28 mouse cellular contexts compared by ENCODE assay signal in the genomic region with DNA sequence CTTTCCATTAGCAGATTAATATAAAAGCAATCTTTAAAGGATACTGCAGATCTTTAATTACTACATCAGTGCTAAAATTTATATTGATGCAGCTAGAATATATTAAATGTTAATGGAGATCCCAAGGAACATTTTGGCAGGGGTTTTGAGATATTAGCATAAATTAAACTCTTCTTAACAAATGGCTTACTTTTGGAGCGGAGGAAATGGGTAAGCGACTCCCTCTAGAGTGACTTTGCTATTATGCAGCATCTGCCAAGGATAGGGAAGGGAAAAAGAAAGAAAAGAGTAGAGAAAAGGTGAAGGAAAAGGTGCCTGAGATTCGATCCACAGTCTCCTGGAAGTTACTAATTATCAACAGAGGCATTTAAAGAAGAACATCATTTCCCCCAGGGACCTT.
A peak's percentile ranks its signal among the peaks of the same experiment; 100 is the strongest.
DNase-seq lines count a peak whose midpoint lies in the region; ATAC-seq and TF ChIP-seq lines count a peak whose summit lies in the region.
"Had no signal": no experiment of that assay in that cellular context is flagged by ENCODE, and none has a peak within 500 bp of the region (broad histone marks: within the 10 kb centered on the region; RNA-seq: fewer than 3 reads in every experiment).

No protein-coding gene starts in this region.

- DNase-seq in forebrain, embryonic 11.5 days (ENCODE audit: low spot score), result no peak
- no peak for DNase-seq in kidney, postnatal 0 days (ENCODE audit: low spot score)
- DNase-seq in midbrain, postnatal 0 days (ENCODE audit: low spot score), result peak; percentile 37
- DNase-seq: adrenal gland, postnatal 10 days; adrenal gland, postnatal 36 days; B cell, adult 2 months; cerebellum, adult 11 months; cerebellum, adult 2 months; cerebellum, adult 9-11 months; cerebellum, postnatal 25 days; embryo, embryonic 11 days; gastrocnemius, postnatal 25 days; heart, adult 18-20 months; heart, postnatal 10 days; heart, postnatal 36 days had no signal

- H3K27me3 ChIP-seq in forebrain, embryonic 16.5 days (replicated peaks; ENCODE audit: control insufficient read depth, insufficient read depth, low read length), result no peaks in the 10 kb centered on the region
- H3K27me3 ChIP-seq in forebrain, embryonic 11.5 days (ENCODE audit: control insufficient read depth, insufficient read depth, low read length), result no peaks in the 10 kb centered on the region
- no peaks in the 10 kb centered on the region for H3K27me3 ChIP-seq in kidney, postnatal 0 days (ENCODE audit: insufficient read depth, low read length)
- H3K27me3 ChIP-seq in kidney, embryonic 14.5 days (ENCODE audit: control insufficient read depth, insufficient read depth, low read length), result no peaks in the 10 kb centered on the region
- no peaks in the 10 kb centered on the region for H3K27me3 ChIP-seq in midbrain, postnatal 0 days (ENCODE audit: insufficient read depth, low read length)
- H3K27me3 ChIP-seq in midbrain, embryonic 15.5 days (replicated peaks), result no peaks in the 10 kb centered on the region
- H3K27me3 ChIP-seq: CH12.LX; embryonic facial prominence, embryonic 13.5 days; heart, embryonic 12.5 days; heart, embryonic 15.5 days; Patski had no signal

- no peak overlapping the region for H3K4me2 ChIP-seq in forebrain, embryonic 16.5 days (ENCODE audit: low read length)
- no peak overlapping the region for H3K4me2 ChIP-seq in forebrain, embryonic 11.5 days (ENCODE audit: low read depth, low read length, severe bottlenecking)
- no peak overlapping the region for H3K4me2 ChIP-seq in kidney, postnatal 0 days (ENCODE audit: low read length)
- H3K4me2 ChIP-seq in kidney, embryonic 14.5 days (replicated peaks; ENCODE audit: low read depth, low read length), result no peak overlapping the region
- no peak overlapping the region for H3K4me2 ChIP-seq in midbrain, postnatal 0 days (ENCODE audit: low read depth, low read length, poor library complexity, severe bottlenecking)
- no peak overlapping the region for H3K4me2 ChIP-seq in midbrain, embryonic 15.5 days
- H3K4me2 ChIP-seq: embryonic facial prominence, embryonic 13.5 days; heart, embryonic 12.5 days; heart, embryonic 15.5 days; hindbrain, embryonic 14.5 days had no signal

- no peaks in the 10 kb centered on the region for H3K9me3 ChIP-seq in forebrain, embryonic 16.5 days (ENCODE audit: control insufficient read depth, low read length)
- H3K9me3 ChIP-seq in forebrain, embryonic 11.5 days (ENCODE audit: control insufficient read depth, low read length), result no peaks in the 10 kb centered on the region
- no peaks in the 10 kb centered on the region for H3K9me3 ChIP-seq in kidney, postnatal 0 days (replicated peaks; ENCODE audit: low read length)
- no peaks in the 10 kb centered on the region for H3K9me3 ChIP-seq in kidney, embryonic 14.5 days (ENCODE audit: control insufficient read depth, low read length)
- no peaks in the 10 kb centered on the region for H3K9me3 ChIP-seq in midbrain, postnatal 0 days (ENCODE audit: low read length)
- no peaks in the 10 kb centered on the region for H3K9me3 ChIP-seq in midbrain, embryonic 15.5 days
- H3K9me3 ChIP-seq: embryonic facial prominence, embryonic 10.5 days; embryonic facial prominence, embryonic 13.5 days; heart, embryonic 12.5 days; heart, embryonic 15.5 days had no signal

- H3K4me3 ChIP-seq in forebrain, embryonic 16.5 days (replicated peaks; ENCODE audit: low read length), result no peak overlapping the region
- H3K4me3 ChIP-seq in forebrain, embryonic 11.5 days (ENCODE audit: low read depth, low read length), result no peak overlapping the region
- H3K4me3 ChIP-seq in kidney, postnatal 0 days (replicated peaks; ENCODE audit: low read depth, low read length), result no peak overlapping the region
- H3K4me3 ChIP-seq in kidney, embryonic 14.5 days (ENCODE audit: low read length), result no peak overlapping the region
- H3K4me3 ChIP-seq in midbrain, postnatal 0 days (ENCODE audit: low read depth, low read length), result no peak overlapping the region
- no peak overlapping the region for H3K4me3 ChIP-seq in midbrain, embryonic 15.5 days
- H3K4me3 ChIP-seq: embryonic facial prominence, embryonic 10.5 days; embryonic facial prominence, embryonic 13.5 days; erythroblast, embryonic 14.5 days; heart, embryonic 12.5 days; heart, embryonic 15.5 days had no signal

- no peaks in the 10 kb centered on the region for H3K36me3 ChIP-seq in forebrain, embryonic 16.5 days (ENCODE audit: control insufficient read depth, insufficient read depth)
- no peaks in the 10 kb centered on the region for H3K36me3 ChIP-seq in forebrain, embryonic 11.5 days (ENCODE audit: control insufficient read depth, insufficient read depth, low read length)
- H3K36me3 ChIP-seq in kidney, postnatal 0 days (ENCODE audit: insufficient read depth, low read length), result no peaks in the 10 kb centered on the region
- no peaks in the 10 kb centered on the region for H3K36me3 ChIP-seq in kidney, embryonic 14.5 days (ENCODE audit: control insufficient read depth, insufficient read depth, low read length)
- H3K36me3 ChIP-seq in midbrain, postnatal 0 days (ENCODE audit: insufficient read depth, low read length), result no peaks in the 10 kb centered on the region
- no peaks in the 10 kb centered on the region for H3K36me3 ChIP-seq in midbrain, embryonic 15.5 days (replicated peaks)
- H3K36me3 ChIP-seq: embryonic facial prominence, embryonic 10.5 days; embryonic facial prominence, embryonic 13.5 days; G1E; heart, embryonic 12.5 days; heart, embryonic 15.5 days had no signal

- no peaks in the 10 kb centered on the region; the same call in 1 of the 2 replicates for H3K4me1 ChIP-seq in forebrain, embryonic 16.5 days (replicated peaks; ENCODE audit: control insufficient read depth, insufficient read depth, low read length)
- no peaks in the 10 kb centered on the region for H3K4me1 ChIP-seq in forebrain, embryonic 11.5 days (replicated peaks; ENCODE audit: control insufficient read depth, insufficient read depth, low read length)
- no peaks in the 10 kb centered on the region for H3K4me1 ChIP-seq in kidney, postnatal 0 days (replicated peaks; ENCODE audit: insufficient read depth, low read length)
- H3K4me1 ChIP-seq in kidney, embryonic 14.5 days (ENCODE audit: control insufficient read depth, insufficient read depth, low read length), result no peaks in the 10 kb centered on the region
- H3K4me1 ChIP-seq in midbrain, postnatal 0 days (ENCODE audit: insufficient read depth, low read length), result no peaks in the 10 kb centered on the region
- H3K4me1 ChIP-seq in midbrain, embryonic 15.5 days, result no peaks in the 10 kb centered on the region
- H3K4me1 ChIP-seq: embryonic facial prominence, embryonic 13.5 days had no signal

- 19% methylated on average over 3 of the region's 3 CpGs for WGBS in forebrain, embryonic 16.5 days
- 75% methylated on average over 3 of the region's 3 CpGs for WGBS in forebrain, embryonic 11.5 days
- WGBS in kidney, postnatal 0 days, result 72% methylated on average over 3 of the region's 3 CpGs
- 82% methylated on average over 3 of the region's 3 CpGs for WGBS in kidney, embryonic 14.5 days
- WGBS in midbrain, postnatal 0 days, result 38% methylated on average over 3 of the region's 3 CpGs
- 43% methylated on average over 3 of the region's 3 CpGs for WGBS in midbrain, embryonic 15.5 days

- 0 out of 2 replicates have a peak, but pooled peaks have one; percentile 17 for TF ChIP-seq CTCF in kidney, postnatal 0 days (IDR thresholded peaks at IDR 0.05; ENCODE audit: low read depth)
- TF ChIP-seq CTCF in midbrain, postnatal 0 days (IDR thresholded peaks at IDR 0.05), result peak; percentile 50

- no peak overlapping the region for H3K27ac ChIP-seq in forebrain, embryonic 16.5 days (ENCODE audit: low read length)
- H3K27ac ChIP-seq in forebrain, embryonic 11.5 days (ENCODE audit: low read depth, low read length), result no peak overlapping the region
- no peak overlapping the region for H3K27ac ChIP-seq in kidney, postnatal 0 days
- no peak overlapping the region for H3K27ac ChIP-seq in kidney, embryonic 14.5 days (ENCODE audit: low read depth, low read length)
- H3K27ac ChIP-seq in midbrain, postnatal 0 days (ENCODE audit: low read depth, low read length), result no peak overlapping the region
- H3K27ac ChIP-seq in midbrain, embryonic 15.5 days, result no peak overlapping the region
- H3K27ac ChIP-seq: embryonic facial prominence, embryonic 10.5 days; embryonic facial prominence, embryonic 13.5 days; heart, embryonic 15.5 days; hindbrain, embryonic 14.5 days had no signal

- H3K9ac ChIP-seq in forebrain, embryonic 16.5 days (replicated peaks; ENCODE audit: low read depth, low read length), result no peak overlapping the region
- H3K9ac ChIP-seq in forebrain, embryonic 11.5 days (ENCODE audit: low read length), result no peak overlapping the region
- no peak overlapping the region for H3K9ac ChIP-seq in kidney, postnatal 0 days (ENCODE audit: low read depth, low read length)
- H3K9ac ChIP-seq in kidney, embryonic 14.5 days (ENCODE audit: low read depth, low read length), result no peak overlapping the region
- H3K9ac ChIP-seq in midbrain, postnatal 0 days (replicated peaks; ENCODE audit: low read length, poor library complexity, severe bottlenecking), result no peak overlapping the region
- H3K9ac ChIP-seq in midbrain, embryonic 15.5 days, result no peak overlapping the region
- H3K9ac ChIP-seq: embryonic facial prominence, embryonic 13.5 days; heart, embryonic 12.5 days; heart, embryonic 15.5 days; hindbrain, embryonic 14.5 days had no signal

- ATAC-seq in forebrain, embryonic 16.5 days, result peak; percentile 68; the same call in 1 of the 2 replicates
- no peak for ATAC-seq in forebrain, embryonic 11.5 days (replicated peaks; ENCODE audit: low FRiP score)
- ATAC-seq in kidney, postnatal 0 days (replicated peaks; ENCODE audit: low FRiP score, low read depth), result no peak
- no peak for ATAC-seq in kidney, embryonic 14.5 days (ENCODE audit: low FRiP score, low TSS enrichment)
- no peak for ATAC-seq in midbrain, postnatal 0 days (ENCODE audit: low FRiP score)
- no peak for ATAC-seq in midbrain, embryonic 15.5 days (replicated peaks)
- ATAC-seq: intestine, postnatal 0 days; Patski had no signal
